Mouse (Mus musculus): ENCODE measurements around the gene Cdc42se2. TPM values are rescaled to one million over a fixed set of nuclear protein-coding genes. Genes with fewer than 3 reads are reported as not detected.

Cdc42se2 gene
- 100 to 1,000 TPM; 149 to 156 TPM for total RNA-seq (2023)

GRCm38 (mm10) chr11:54787488-54788474, at the start of gene Cdc42se2:
Gene Cdc42se2, minus strand, starts transcription at chr11:54787675.

Other genes starting within 250 kb of the Cdc42se2 start
- gene Lyrm7, start 73.2 kb upstream of the Cdc42se2 start, total RNA-seq (2023): 10 to 100 TPM in 1 of 2 experiments, 1 to 10 TPM in 1; 8.2 to 13.1 TPM
- 100 to 1,000 TPM; 115 to 148 TPM for gene Hint1, start 78.7 kb upstream of the Cdc42se2 start, total RNA-seq (2023)
- not detected for gene Gpx3, start 114.8 kb upstream of the Cdc42se2 start, total RNA-seq (2023)
- gene Tnip1, start 175.2 kb upstream of the Cdc42se2 start, total RNA-seq (2023): 100 to 1,000 TPM; 169 to 173 TPM
- 100 to 1,000 TPM; 448 to 457 TPM for gene Anxa6, start 245.8 kb upstream of the Cdc42se2 start, total RNA-seq (2023)